Mouse (Mus musculus) cerebellum, adult 11 months (tissue): Measurements from ENCODE around the gene Bglap2.

Source experiments
- DNase-seq: peaks from one replicate; pipeline ENCODE4 v3.0.0; 2022

Bglap2 gene

DNA sequence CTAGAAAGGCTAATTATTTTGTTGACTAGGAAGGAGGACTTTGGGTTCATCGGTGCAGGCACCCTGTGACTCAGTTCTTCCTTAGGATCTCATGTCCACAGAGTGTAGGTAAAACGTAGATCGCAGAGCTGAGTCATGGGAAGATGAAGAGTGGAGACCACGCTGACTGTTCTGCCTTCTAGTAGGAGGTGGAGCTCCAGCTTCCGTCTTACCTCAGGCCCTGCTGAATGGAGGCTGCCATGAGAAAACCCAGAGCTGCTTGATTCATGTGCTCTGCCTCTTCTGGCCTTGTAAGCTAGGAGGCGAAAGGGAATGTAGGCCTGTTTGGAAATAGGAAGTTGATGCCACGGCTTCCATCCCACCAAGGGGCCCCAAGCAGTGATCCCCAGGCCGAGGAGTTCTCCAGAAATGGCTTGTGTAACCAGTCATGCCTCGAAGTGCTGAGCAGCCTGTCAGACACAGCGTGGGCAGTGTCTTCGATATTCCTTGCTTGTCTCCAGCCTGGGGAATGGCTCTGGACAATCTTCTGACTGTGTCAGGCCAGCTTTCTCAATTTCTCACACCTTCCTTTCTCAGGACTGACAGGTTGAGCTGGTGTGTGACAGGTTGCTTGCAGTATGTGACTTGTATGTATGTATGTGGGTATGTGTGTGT, 41.0 kb downstream of the Bglap2 start:
- DNase-seq, result no peak

GRCm38 (mm10) chr3:88336058-88337013, 42.2 kb downstream of the Bglap2 start, which contains the start of the genes Tmem79 and Smg5:
Gene Tmem79, minus strand, starts transcription at chr3:88336148.
Gene Smg5, plus strand, starts transcription at chr3:88336260.
- DNase-seq, result peak; percentile 93

DNA sequence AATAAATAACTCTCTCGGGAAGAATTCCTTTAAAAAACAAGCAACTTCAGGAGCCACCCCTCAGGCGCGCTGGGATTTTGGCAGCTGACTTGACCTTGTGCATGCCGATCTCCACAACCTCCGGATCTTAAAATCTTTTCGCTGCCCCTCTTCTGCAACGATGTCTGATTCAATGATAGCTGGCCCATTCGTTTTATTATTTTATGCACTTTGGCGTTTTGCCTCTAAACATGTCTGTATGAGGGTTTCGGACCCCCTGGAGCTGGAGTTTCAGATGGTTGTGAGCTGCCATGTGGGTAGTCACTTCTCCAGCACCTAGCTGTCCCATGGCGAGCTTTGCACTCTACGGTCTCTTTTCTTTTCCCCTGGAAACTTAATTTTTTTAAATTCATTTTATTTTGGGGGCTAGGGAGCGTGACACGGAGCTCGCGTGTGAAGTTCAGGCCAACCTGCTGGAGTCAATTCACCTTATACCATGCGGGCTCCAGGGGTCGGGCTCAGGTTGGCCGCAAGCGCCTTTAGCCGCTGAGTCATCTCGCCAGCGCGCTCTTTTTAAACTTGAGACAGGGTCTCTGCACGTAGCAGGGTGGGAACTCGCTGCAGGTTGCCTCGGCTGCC, 43.0 kb downstream of the Bglap2 start:
- no peak for DNase-seq

GRCm38 (mm10) chr3:88334902-88335435, 43.5 kb downstream of the Bglap2 start:
- DNase-seq, result no peak

DNA sequence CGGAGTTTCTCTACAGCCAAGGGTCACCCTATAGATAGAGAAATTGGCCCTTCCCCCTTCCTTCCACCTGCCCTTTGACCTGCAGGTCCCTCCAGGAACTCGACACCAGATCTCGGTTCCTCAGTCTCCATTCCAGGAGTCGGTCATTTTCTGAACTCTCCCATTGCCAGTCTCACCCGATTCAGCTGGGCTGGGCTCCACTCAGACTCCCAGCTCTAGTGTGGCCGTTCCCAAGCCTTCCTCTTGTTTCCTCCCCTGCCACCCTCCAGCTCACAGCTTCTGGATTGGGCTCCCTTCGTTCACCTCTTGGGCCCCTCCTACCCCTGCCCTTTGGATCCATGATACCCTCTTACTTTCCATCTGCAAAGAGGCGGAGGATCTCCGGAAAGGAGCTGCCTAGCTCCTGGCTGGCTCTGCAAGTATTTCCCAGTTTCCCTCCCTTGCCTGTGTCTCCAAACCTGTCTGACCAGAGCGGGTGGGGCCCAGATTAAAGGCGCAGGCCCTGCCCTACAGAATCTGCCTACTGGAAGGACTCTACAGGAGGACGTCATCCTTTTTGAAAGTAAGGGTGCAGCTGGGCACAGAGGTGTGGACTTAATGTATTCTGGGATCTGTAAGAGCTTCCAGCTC, 44.4 kb downstream of the Bglap2 start:
- DNase-seq, result no peak

DNA sequence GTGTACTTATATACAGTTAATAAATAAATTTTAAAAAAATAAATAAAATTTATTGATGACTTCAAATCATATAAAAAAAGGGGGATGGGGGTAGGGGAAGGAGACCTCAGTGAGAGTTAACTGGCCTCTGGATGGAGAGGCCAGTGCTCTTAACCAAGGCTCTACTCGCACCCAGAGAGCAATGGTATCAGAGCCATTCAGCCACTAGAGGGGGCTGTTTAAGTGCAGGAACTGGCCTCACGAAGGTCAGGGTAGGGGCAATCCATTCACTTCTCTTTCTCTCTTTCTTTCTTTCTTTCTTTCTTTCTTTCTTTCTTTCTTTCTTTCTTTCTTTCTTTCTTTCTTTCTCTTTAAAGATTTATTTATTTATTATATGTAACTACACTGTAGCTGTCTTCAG, 47.2 kb downstream of the Bglap2 start:
- no peak for DNase-seq

- DNase-seq, result no peak
Measured at GRCm38 (mm10) chr3:88328956-88329355, 49.5 kb downstream of the Bglap2 start.
